Mouse (Mus musculus): ENCODE data around the gene Pacrg. TPM values are rescaled to one million over a fixed set of nuclear protein-coding genes. Genes with fewer than 3 reads are reported as not detected.

Pacrg gene
- polyA plus RNA-seq, 1 experiment from 2014 or later, result 22.5 TPM

GRCm38 (mm10) chr17:10434867-10435266 lies 405.2 kb downstream of the Pacrg start:
- Histone ChIP-seq H3K4me2 (ENCODE audit: low read length) (no peak overlapping the region), H3K27ac (ENCODE audit: low read length) (no peak overlapping the region), H3K9me3 (replicated peaks; ENCODE audit: control insufficient read depth, low read length, poor library complexity, severe bottlenecking) (no peaks in the 10 kb centered on the region), H3K4me3 (ENCODE audit: low read depth, low read length) (no peak overlapping the region), H3K4me1 (ENCODE audit: control insufficient read depth, insufficient read depth, low read length) (no peaks in the 10 kb centered on the region), H3K9ac (ENCODE audit: low read depth, low read length) (no peak overlapping the region), H3K36me3 (ENCODE audit: control insufficient read depth, insufficient read depth, low read length) (no peaks in the 10 kb centered on the region), H3K27me3 (ENCODE audit: control insufficient read depth, insufficient read depth, low read depth, low read length) (no peaks in the 10 kb centered on the region)
- ATAC-seq, result no peak
- WGBS, result 52% methylated on average over 1 of the region's 1 CpGs

GRCm38 (mm10) chr17:10432525-10433180 lies 407.5 kb downstream of the Pacrg start:
- Histone ChIP-seq H3K9ac (ENCODE audit: low read depth, low read length) (no peak overlapping the region), H3K9me3 (replicated peaks; ENCODE audit: control insufficient read depth, low read length, poor library complexity, severe bottlenecking) (no peaks in the 10 kb centered on the region), H3K4me1 (ENCODE audit: control insufficient read depth, insufficient read depth, low read length) (no peaks in the 10 kb centered on the region), H3K4me2 (ENCODE audit: low read length) (no peak overlapping the region), H3K4me3 (ENCODE audit: low read depth, low read length) (no peak overlapping the region), H3K27me3 (ENCODE audit: control insufficient read depth, insufficient read depth, low read depth, low read length) (no peaks in the 10 kb centered on the region), H3K36me3 (ENCODE audit: control insufficient read depth, insufficient read depth, low read length) (no peaks in the 10 kb centered on the region), H3K27ac (ENCODE audit: low read length) (no peak overlapping the region)
- ATAC-seq, result no peak
- 94% methylated on average over 7 of the region's 7 CpGs for WGBS

GRCm38 (mm10) chr17:10431849-10432524 lies 408.1 kb downstream of the Pacrg start:
- Histone ChIP-seq H3K4me3 (ENCODE audit: low read depth, low read length) (no peak overlapping the region), H3K9ac (ENCODE audit: low read depth, low read length) (no peak overlapping the region), H3K27ac (ENCODE audit: low read length) (no peak overlapping the region), H3K9me3 (replicated peaks; ENCODE audit: control insufficient read depth, low read length, poor library complexity, severe bottlenecking) (no peaks in the 10 kb centered on the region), H3K4me1 (ENCODE audit: control insufficient read depth, insufficient read depth, low read length) (no peaks in the 10 kb centered on the region), H3K4me2 (ENCODE audit: low read length) (no peak overlapping the region), H3K27me3 (ENCODE audit: control insufficient read depth, insufficient read depth, low read depth, low read length) (no peaks in the 10 kb centered on the region), H3K36me3 (ENCODE audit: control insufficient read depth, insufficient read depth, low read length) (no peaks in the 10 kb centered on the region)
- no peak for ATAC-seq
- 67% methylated on average over 6 of the region's 6 CpGs for WGBS

DNA sequence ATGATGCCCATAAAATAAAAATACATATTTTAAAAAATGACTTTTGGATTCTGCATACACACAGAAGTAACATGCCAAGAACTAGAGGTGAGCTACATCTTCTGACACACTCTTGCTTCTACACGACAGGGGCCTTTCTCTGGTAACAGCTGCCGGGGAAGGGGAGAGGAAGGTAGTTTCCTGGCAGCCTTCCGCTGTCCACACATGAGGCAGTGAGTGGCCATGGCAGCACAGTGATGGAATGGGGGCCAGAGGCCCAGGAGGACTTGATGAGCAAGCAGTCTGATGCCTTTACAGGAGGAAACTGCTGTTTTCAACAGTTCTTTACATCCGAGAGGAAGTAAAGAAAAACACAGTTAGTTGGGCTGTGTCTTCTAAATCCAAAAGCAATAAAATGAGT lies 409.3 kb downstream of the Pacrg start:
- Histone ChIP-seq H3K27ac (ENCODE audit: low read length) (no peak overlapping the region), H3K4me2 (ENCODE audit: low read length) (no peak overlapping the region), H3K9me3 (replicated peaks; ENCODE audit: control insufficient read depth, low read length, poor library complexity, severe bottlenecking) (no peaks in the 10 kb centered on the region), H3K4me1 (ENCODE audit: control insufficient read depth, insufficient read depth, low read length) (no peaks in the 10 kb centered on the region), H3K4me3 (ENCODE audit: low read depth, low read length) (no peak overlapping the region), H3K9ac (ENCODE audit: low read depth, low read length) (no peak overlapping the region), H3K27me3 (ENCODE audit: control insufficient read depth, insufficient read depth, low read depth, low read length) (no peaks in the 10 kb centered on the region), H3K36me3 (ENCODE audit: control insufficient read depth, insufficient read depth, low read length) (no peaks in the 10 kb centered on the region)
- WGBS, result 92% methylated on average over 4 of the region's 4 CpGs
- no peak for ATAC-seq

DNA sequence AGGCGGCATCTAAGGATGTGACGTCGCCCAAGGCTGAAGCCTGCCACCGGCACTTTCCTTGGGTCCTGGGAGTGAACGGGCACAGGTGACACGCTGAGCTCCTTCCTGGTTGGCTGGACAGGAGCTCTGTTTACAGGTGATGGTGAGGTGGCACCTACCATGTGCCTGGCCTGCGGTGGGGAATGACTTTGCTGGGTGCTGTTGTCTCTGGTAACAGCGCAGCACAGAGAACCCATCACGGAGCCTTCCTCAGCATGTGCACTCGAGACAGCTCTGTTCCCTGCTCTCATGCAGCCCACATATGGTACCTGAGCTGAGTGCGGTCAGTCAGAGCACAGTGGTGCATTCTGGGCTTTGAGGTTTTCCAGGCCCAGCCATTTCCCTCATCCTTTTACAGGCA lies 410.7 kb downstream of the Pacrg start:
- Histone ChIP-seq H3K27ac (ENCODE audit: low read length) (no peak overlapping the region), H3K4me1 (ENCODE audit: control insufficient read depth, insufficient read depth, low read length) (no peaks in the 10 kb centered on the region), H3K36me3 (ENCODE audit: control insufficient read depth, insufficient read depth, low read length) (no peaks in the 10 kb centered on the region), H3K4me2 (ENCODE audit: low read length) (no peak overlapping the region), H3K9me3 (replicated peaks; ENCODE audit: control insufficient read depth, low read length, poor library complexity, severe bottlenecking) (no peaks in the 10 kb centered on the region), H3K27me3 (ENCODE audit: control insufficient read depth, insufficient read depth, low read depth, low read length) (no peaks in the 10 kb centered on the region), H3K9ac (ENCODE audit: low read depth, low read length) (no peak overlapping the region), H3K4me3 (ENCODE audit: low read depth, low read length) (no peak overlapping the region)
- ATAC-seq, result no peak
- WGBS, result 89% methylated on average over 11 of the region's 11 CpGs

DNA sequence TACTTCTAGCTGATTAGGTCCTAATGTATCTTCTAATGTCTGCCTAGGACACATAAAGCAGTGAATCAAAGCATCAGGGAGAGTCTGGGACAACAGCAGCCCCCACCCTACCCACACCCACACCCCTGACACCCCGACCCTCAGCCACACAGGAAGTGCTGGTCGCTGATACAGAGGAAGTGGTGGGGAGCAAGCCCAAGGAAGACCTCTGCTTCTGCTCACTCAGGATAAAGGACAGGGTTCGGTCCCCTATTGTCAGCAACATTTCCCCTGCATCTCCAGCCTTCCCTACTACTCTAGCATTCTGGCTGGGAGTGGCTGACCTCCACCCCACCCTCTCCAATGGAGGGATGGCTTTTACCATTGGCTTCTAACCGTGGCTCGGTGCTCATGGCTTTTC lies 414.8 kb downstream of the Pacrg start:
- Histone ChIP-seq H3K27ac (ENCODE audit: low read length) (no peak overlapping the region), H3K9me3 (replicated peaks; ENCODE audit: control insufficient read depth, low read length, poor library complexity, severe bottlenecking) (no peaks in the 10 kb centered on the region), H3K4me1 (ENCODE audit: control insufficient read depth, insufficient read depth, low read length) (no peaks in the 10 kb centered on the region), H3K9ac (ENCODE audit: low read depth, low read length) (no peak overlapping the region), H3K27me3 (ENCODE audit: control insufficient read depth, insufficient read depth, low read depth, low read length) (no peaks in the 10 kb centered on the region), H3K36me3 (ENCODE audit: control insufficient read depth, insufficient read depth, low read length) (no peaks in the 10 kb centered on the region), H3K4me2 (ENCODE audit: low read length) (no peak overlapping the region), H3K4me3 (ENCODE audit: low read depth, low read length) (no peak overlapping the region)
- ATAC-seq, result no peak
- WGBS, result 80% methylated on average over 5 of the region's 5 CpGs

GRCm38 (mm10) chr17:10417558-10418253 lies 422.4 kb downstream of the Pacrg start:
- Histone ChIP-seq H3K27ac (ENCODE audit: low read length) (no peak overlapping the region), H3K9ac (ENCODE audit: low read depth, low read length) (no peak overlapping the region), H3K4me2 (ENCODE audit: low read length) (no peak overlapping the region), H3K36me3 (ENCODE audit: control insufficient read depth, insufficient read depth, low read length) (no peaks in the 10 kb centered on the region), H3K4me1 (ENCODE audit: control insufficient read depth, insufficient read depth, low read length) (no peaks in the 10 kb centered on the region), H3K27me3 (ENCODE audit: control insufficient read depth, insufficient read depth, low read depth, low read length) (no peaks in the 10 kb centered on the region), H3K9me3 (replicated peaks; ENCODE audit: control insufficient read depth, low read length, poor library complexity, severe bottlenecking) (no peaks in the 10 kb centered on the region), H3K4me3 (ENCODE audit: low read depth, low read length) (no peak overlapping the region)
- ATAC-seq, result no peak
- 59% methylated on average over 7 of the region's 7 CpGs for WGBS

DNA sequence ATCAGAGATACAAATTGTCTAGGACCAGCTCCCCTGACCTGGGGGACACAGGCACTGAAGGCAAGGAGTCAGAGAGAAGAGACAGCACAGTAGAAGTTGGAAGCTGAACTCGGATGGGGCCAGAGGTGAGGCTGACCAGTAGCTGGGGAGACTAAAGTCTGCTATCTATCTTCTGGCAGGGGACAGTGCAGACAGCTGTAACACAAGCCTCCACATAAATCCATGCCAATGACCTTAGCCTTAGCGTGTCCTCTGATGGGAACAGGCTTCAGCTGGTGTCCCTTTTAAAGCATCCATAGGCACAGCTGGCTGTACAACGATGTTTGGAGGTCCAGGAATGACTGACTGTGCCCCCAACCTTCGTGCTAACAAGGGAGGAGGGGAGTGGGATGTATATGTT lies 423.1 kb downstream of the Pacrg start:
- Histone ChIP-seq H3K4me1 (ENCODE audit: control insufficient read depth, insufficient read depth, low read length) (no peaks in the 10 kb centered on the region), H3K27ac (ENCODE audit: low read length) (no peak overlapping the region), H3K4me2 (ENCODE audit: low read length) (no peak overlapping the region), H3K9me3 (replicated peaks; ENCODE audit: control insufficient read depth, low read length, poor library complexity, severe bottlenecking) (no peaks in the 10 kb centered on the region), H3K36me3 (ENCODE audit: control insufficient read depth, insufficient read depth, low read length) (no peaks in the 10 kb centered on the region), H3K9ac (ENCODE audit: low read depth, low read length) (no peak overlapping the region), H3K27me3 (ENCODE audit: control insufficient read depth, insufficient read depth, low read depth, low read length) (no peaks in the 10 kb centered on the region), H3K4me3 (ENCODE audit: low read depth, low read length) (no peak overlapping the region)
- WGBS, result 79% methylated on average over 4 of the region's 4 CpGs
- ATAC-seq, result no peak

DNA sequence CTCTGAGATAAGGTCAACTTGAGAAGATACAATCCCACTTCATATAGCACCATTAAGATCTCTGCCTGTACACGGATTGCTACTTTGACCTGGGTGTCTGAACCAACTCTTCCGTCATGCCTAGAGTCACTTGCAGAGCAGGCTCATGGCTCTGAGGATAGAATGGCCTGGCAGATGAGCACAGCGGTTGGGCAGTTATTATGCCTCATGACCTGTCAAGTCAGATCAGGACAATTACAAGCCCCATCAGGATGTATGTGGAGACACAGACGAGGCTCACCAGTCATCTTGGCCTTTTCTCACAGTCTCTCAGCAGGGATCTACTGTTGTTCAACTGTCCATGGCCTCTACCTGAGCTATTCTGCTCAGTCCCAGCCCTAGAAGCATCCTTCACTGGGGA lies 424.0 kb downstream of the Pacrg start:
- H3K36me3 ChIP-seq (ENCODE audit: control insufficient read depth, insufficient read depth, low read length), result no peaks in the 10 kb centered on the region
- no peaks in the 10 kb centered on the region for H3K4me1 ChIP-seq (ENCODE audit: control insufficient read depth, insufficient read depth, low read length)
- H3K9me3 ChIP-seq (replicated peaks; ENCODE audit: control insufficient read depth, low read length, poor library complexity, severe bottlenecking), result no peaks in the 10 kb centered on the region
- no peak for ATAC-seq
- 90% methylated on average over 4 of the region's 4 CpGs for WGBS
- no peak overlapping the region for H3K4me3 ChIP-seq (ENCODE audit: low read depth, low read length)
- H3K4me2 ChIP-seq (ENCODE audit: low read length), result no peak overlapping the region
- H3K27ac ChIP-seq (ENCODE audit: low read length), result no peak overlapping the region
- H3K27me3 ChIP-seq (ENCODE audit: control insufficient read depth, insufficient read depth, low read depth, low read length), result no peaks in the 10 kb centered on the region
- no peak overlapping the region for H3K9ac ChIP-seq (ENCODE audit: low read depth, low read length)

Measured in midbrain, embryonic 16.5 days (tissue).